Mouse (Mus musculus): ENCODE data around the gene Phyhd1. TPM values are rescaled to one million over a fixed set of nuclear protein-coding genes. Genes with fewer than 3 reads are reported as not detected.

Phyhd1 gene
- total and polyA plus RNA-seq, 2 experiments from 2014 or later, result 3.9 to 7.2 TPM

- DNase-seq (ENCODE audit: low spot score), result no peak
- no peak for ATAC-seq (ENCODE audit: low FRiP score)
- peaks cover 16% of the 10 kb centered on the region for H3K4me1 ChIP-seq (ENCODE audit: insufficient read depth, low read length)
- H3K9me3 ChIP-seq (ENCODE audit: low read length), result no peaks in the 10 kb centered on the region
- no peak overlapping the region for H3K27ac ChIP-seq (ENCODE audit: low read depth, low read length)
- H3K9ac ChIP-seq (replicated peaks; ENCODE audit: low read length, poor library complexity, severe bottlenecking), result peak overlapping the region; percentile 70
- no peak for TF ChIP-seq CTCF (IDR thresholded peaks at IDR 0.05)
- peak overlapping the region; percentile 89; the same call in 1 of the 2 replicates for H3K4me3 ChIP-seq (ENCODE audit: low read depth, low read length)
- H3K27me3 ChIP-seq (ENCODE audit: insufficient read depth, low read length), result no peaks in the 10 kb centered on the region
- 96% methylated on average over 5 of the region's 5 CpGs for WGBS
- 0 out of 2 replicates have a peak, but pooled peaks cover 7% of the 10 kb centered on the region for H3K36me3 ChIP-seq (ENCODE audit: insufficient read depth, low read length)
- H3K4me2 ChIP-seq (ENCODE audit: low read depth, low read length, poor library complexity, severe bottlenecking), result peak overlapping the region; percentile 97
These were observed 19.0 kb downstream of the Phyhd1 start for GRCm38 (mm10) chr2:30285004-30285403.

- peaks cover 16% of the 10 kb centered on the region for H3K4me1 ChIP-seq (ENCODE audit: insufficient read depth, low read length)
- DNase-seq (ENCODE audit: low spot score), result no peak
- 17% methylated on average over 38 of the region's 38 CpGs for WGBS
These were observed 19.6 kb downstream of the Phyhd1 start for GRCm38 (mm10) chr2:30285416-30286181.

GRCm38 (mm10) chr2:30286192-30287026 is 20.4 kb downstream of the Phyhd1 start, which contains the start of the genes Dolk and Nup188:
TSS of gene Dolk (minus strand) at chr2:30286334.
TSS of gene Nup188 (plus strand) at chr2:30286397.
- TF ChIP-seq CTCF (IDR thresholded peaks at IDR 0.05), result peak; percentile 2; the same call in 1 of the 2 replicates
- 0 out of 2 replicates have a peak, but pooled peaks cover 7% of the 10 kb centered on the region for H3K36me3 ChIP-seq (ENCODE audit: insufficient read depth, low read length)
- H3K27me3 ChIP-seq (ENCODE audit: insufficient read depth, low read length), result no peaks in the 10 kb centered on the region
- peak within 1 kb of the TSS; percentile 70 for H3K9ac ChIP-seq (replicated peaks; ENCODE audit: low read length, poor library complexity, severe bottlenecking)
- peak within 1 kb of the TSS; percentile 71 for H3K27ac ChIP-seq (ENCODE audit: low read depth, low read length)
- peak within 1 kb of the TSS; percentile 89 for H3K4me3 ChIP-seq (ENCODE audit: low read depth, low read length)
- peaks cover 16% of the 10 kb centered on the region for H3K4me1 ChIP-seq (ENCODE audit: insufficient read depth, low read length)
- WGBS, result under 1% methylated on average over 63 of the region's 68 CpGs
- ATAC-seq (ENCODE audit: low FRiP score) (peak; percentile 96), DNase-seq (ENCODE audit: low spot score) (peak; percentile 96)
- no peaks in the 10 kb centered on the region for H3K9me3 ChIP-seq (ENCODE audit: low read length)
- peak within 1 kb of the TSS; percentile 97 for H3K4me2 ChIP-seq (ENCODE audit: low read depth, low read length, poor library complexity, severe bottlenecking)

More at GRCm38 (mm10) chr2:30285416-30286181, 19.6 kb downstream of the Phyhd1 start:
- Histone ChIP-seq H3K9me3 (ENCODE audit: low read length) (no peaks in the 10 kb centered on the region), H3K27me3 (ENCODE audit: insufficient read depth, low read length) (no peaks in the 10 kb centered on the region), H3K4me2 (ENCODE audit: low read depth, low read length, poor library complexity, severe bottlenecking) (peak overlapping the region; percentile 97), H3K4me3 (ENCODE audit: low read depth, low read length) (peak overlapping the region; percentile 89), H3K9ac (replicated peaks; ENCODE audit: low read length, poor library complexity, severe bottlenecking) (peak overlapping the region; percentile 70), H3K27ac (ENCODE audit: low read depth, low read length) (peak overlapping the region; percentile 71), H3K36me3 (ENCODE audit: insufficient read depth, low read length) (0 out of 2 replicates have a peak, but pooled peaks cover 7% of the 10 kb centered on the region)
- ATAC-seq (ENCODE audit: low FRiP score), result peak; percentile 62
- no peak for TF ChIP-seq CTCF (IDR thresholded peaks at IDR 0.05)

GRCm38 (mm10) chr2:30287027-30287373 is 21.0 kb downstream of the Phyhd1 start:
- DNase-seq (ENCODE audit: low spot score), result peak; percentile 55
- Histone ChIP-seq H3K27ac (ENCODE audit: low read depth, low read length) (peak overlapping the region; percentile 13), H3K27me3 (ENCODE audit: insufficient read depth, low read length) (no peaks in the 10 kb centered on the region), H3K4me2 (ENCODE audit: low read depth, low read length, poor library complexity, severe bottlenecking) (peak overlapping the region; percentile 97), H3K9me3 (ENCODE audit: low read length) (no peaks in the 10 kb centered on the region), H3K4me1 (ENCODE audit: insufficient read depth, low read length) (peaks cover 16% of the 10 kb centered on the region), H3K36me3 (ENCODE audit: insufficient read depth, low read length) (0 out of 2 replicates have a peak, but pooled peaks cover 7% of the 10 kb centered on the region), H3K9ac (replicated peaks; ENCODE audit: low read length, poor library complexity, severe bottlenecking) (peak overlapping the region; percentile 70), H3K4me3 (ENCODE audit: low read depth, low read length) (peak overlapping the region; percentile 89)
- ATAC-seq (ENCODE audit: low FRiP score), result no peak
- 0% methylated on average over 10 of the region's 10 CpGs for whole genome bisulfite sequencing
- TF ChIP-seq CTCF (IDR thresholded peaks at IDR 0.05), result peak; percentile 26

GRCm38 (mm10) chr2:30299525-30299924 is 33.5 kb downstream of the Phyhd1 start:
- H3K4me2 ChIP-seq (ENCODE audit: low read depth, low read length, poor library complexity, severe bottlenecking), result no peak overlapping the region
- no peaks in the 10 kb centered on the region for H3K9me3 ChIP-seq (ENCODE audit: low read length)
- ATAC-seq (ENCODE audit: low FRiP score) (no peak), DNase-seq (ENCODE audit: low spot score) (peak; percentile 15)
- WGBS, result 78% methylated on average over 3 of the region's 3 CpGs
- H3K27me3 ChIP-seq (ENCODE audit: insufficient read depth, low read length), result no peaks in the 10 kb centered on the region
- TF ChIP-seq CTCF (IDR thresholded peaks at IDR 0.05), result peak; percentile 40
- no peak overlapping the region for H3K9ac ChIP-seq (replicated peaks; ENCODE audit: low read length, poor library complexity, severe bottlenecking)
- no peak overlapping the region for H3K27ac ChIP-seq (ENCODE audit: low read depth, low read length)
- H3K36me3 ChIP-seq (ENCODE audit: insufficient read depth, low read length), result peaks cover 47% of the 10 kb centered on the region
- no peaks in the 10 kb centered on the region for H3K4me1 ChIP-seq (ENCODE audit: insufficient read depth, low read length)
- no peak overlapping the region for H3K4me3 ChIP-seq (ENCODE audit: low read depth, low read length)
